Mouse (Mus musculus): ENCODE data around the gene Fah. TPM values are rescaled to one million over a fixed set of nuclear protein-coding genes. Genes with fewer than 3 reads are reported as not detected.
A peak's percentile ranks its signal among the peaks of the same experiment; 100 is the strongest.

Fah gene
- total and polyA plus RNA-seq, 2 experiments from 2014 or later, result 14.3 to 17.6 TPM

DNA sequence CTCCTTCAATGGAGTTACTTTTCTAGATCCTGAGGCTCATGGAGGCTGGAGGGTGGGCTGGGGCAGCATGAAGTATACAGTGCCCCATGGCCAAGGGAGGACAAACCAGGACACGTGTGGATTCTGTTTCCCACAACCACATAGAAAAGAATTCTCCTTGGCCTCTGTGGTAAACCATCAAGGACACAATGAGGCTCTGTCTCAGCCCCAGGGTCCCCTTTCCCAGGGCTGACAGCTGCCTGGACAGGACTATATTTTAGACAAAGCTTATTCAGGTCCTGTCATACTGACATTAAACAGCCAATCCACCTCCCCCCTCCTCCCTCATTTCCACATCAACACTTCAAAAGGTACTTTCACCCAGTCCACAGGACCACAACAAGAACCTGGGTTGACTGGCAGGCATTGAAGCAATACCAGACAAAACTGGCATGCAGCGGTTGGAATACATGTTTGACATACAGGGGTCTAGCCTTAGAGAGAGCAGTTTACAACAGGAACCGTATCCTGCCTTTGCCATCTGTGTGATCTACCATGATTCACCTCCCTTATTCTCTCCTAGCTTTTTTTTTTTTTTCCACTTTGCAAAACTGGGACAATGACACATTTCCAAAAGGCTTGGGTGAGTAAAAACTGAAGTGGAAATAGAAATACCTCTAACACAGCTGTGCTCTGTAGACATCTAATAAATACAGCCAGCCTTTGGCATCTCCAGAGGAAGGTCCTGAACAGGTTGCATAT is 20.0 kb downstream of the Fah start:
- Histone ChIP-seq H3K9ac (replicated peaks; ENCODE audit: low read length) (no peak overlapping the region), H3K4me2 (ENCODE audit: low read depth, low read length) (no peak overlapping the region), H3K4me1 (ENCODE audit: insufficient read depth, low read length) (no peaks in the 10 kb centered on the region), H3K27me3 (ENCODE audit: insufficient read depth, low read length) (no peaks in the 10 kb centered on the region), H3K27ac (no peak overlapping the region), H3K4me3 (ENCODE audit: low read length) (no peak overlapping the region), H3K9me3 (ENCODE audit: low read length) (no peaks in the 10 kb centered on the region), H3K36me3 (ENCODE audit: insufficient read depth, low read length) (no peaks in the 10 kb centered on the region)
- no peak for DNase-seq (ENCODE audit: low spot score)
- TF ChIP-seq CTCF (IDR thresholded peaks at IDR 0.05; ENCODE audit: low read depth), result no peak
- peak; percentile 43 for ATAC-seq
- WGBS, result 46% methylated on average over 3 of the region's 3 CpGs

DNA sequence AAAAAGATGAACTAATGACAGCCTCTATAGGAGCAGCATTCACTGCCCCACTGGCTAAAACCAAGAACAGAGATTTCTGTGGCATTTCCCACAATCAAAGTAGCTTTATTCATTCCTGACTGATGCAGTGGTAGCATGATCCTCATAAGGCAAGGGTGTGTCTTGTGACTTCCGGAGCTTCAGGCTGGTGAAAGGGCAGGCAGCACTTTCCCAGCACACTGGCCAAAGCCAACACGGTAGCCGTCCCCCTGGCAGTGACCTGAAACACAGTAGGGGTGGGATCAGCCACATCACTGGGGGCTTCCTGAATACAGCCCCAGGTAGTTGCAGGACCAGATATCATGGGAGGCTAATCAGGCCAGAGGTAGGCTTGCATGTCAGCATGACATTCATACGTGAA is 21.4 kb downstream of the Fah start:
- Histone ChIP-seq H3K4me1 (ENCODE audit: insufficient read depth, low read length) (no peaks in the 10 kb centered on the region), H3K36me3 (ENCODE audit: insufficient read depth, low read length) (no peaks in the 10 kb centered on the region), H3K27ac (no peak overlapping the region), H3K27me3 (ENCODE audit: insufficient read depth, low read length) (no peaks in the 10 kb centered on the region), H3K4me3 (ENCODE audit: low read length) (no peak overlapping the region), H3K4me2 (ENCODE audit: low read depth, low read length) (no peak overlapping the region), H3K9me3 (ENCODE audit: low read length) (no peaks in the 10 kb centered on the region), H3K9ac (replicated peaks; ENCODE audit: low read length) (no peak overlapping the region)
- WGBS, result 92% methylated on average over 4 of the region's 4 CpGs
- ATAC-seq (no peak), DNase-seq (ENCODE audit: low spot score) (no peak)
- no peak for TF ChIP-seq CTCF (IDR thresholded peaks at IDR 0.05; ENCODE audit: low read depth)

- ATAC-seq (no peak), DNase-seq (ENCODE audit: low spot score) (no peak)
Observed at GRCm38 (mm10) chr7:84579769-84580168, 26.8 kb downstream of the Fah start.

DNA sequence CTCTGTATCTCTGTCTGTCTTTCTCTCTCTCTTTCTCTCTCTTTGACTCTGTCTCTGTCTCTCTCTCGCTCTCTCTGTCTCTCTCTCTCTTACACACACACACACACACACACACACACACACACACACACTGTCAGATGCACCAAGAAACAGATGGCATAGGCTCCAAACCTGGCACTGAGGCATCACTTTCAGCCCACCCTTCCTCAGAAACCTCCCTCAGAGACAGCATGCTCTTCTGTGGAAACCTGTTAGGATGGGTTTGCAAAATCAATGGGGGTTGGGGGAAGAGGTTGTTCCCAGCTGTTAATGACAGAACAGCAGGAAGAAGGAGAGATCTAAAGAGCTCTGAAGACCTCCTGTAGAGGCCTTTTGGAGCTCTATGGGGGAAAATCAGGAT is 27.7 kb downstream of the Fah start:
- ATAC-seq, result no peak

More at GRCm38 (mm10) chr7:84579769-84580168, 26.8 kb downstream of the Fah start:
- TF ChIP-seq CTCF (IDR thresholded peaks at IDR 0.05; ENCODE audit: low read depth), result no peak
- Histone ChIP-seq H3K27me3 (ENCODE audit: insufficient read depth, low read length) (no peaks in the 10 kb centered on the region), H3K9me3 (ENCODE audit: low read length) (no peaks in the 10 kb centered on the region), H3K4me2 (ENCODE audit: low read depth, low read length) (no peak overlapping the region), H3K4me3 (ENCODE audit: low read length) (no peak overlapping the region), H3K27ac (no peak overlapping the region), H3K4me1 (ENCODE audit: insufficient read depth, low read length) (no peaks in the 10 kb centered on the region), H3K36me3 (ENCODE audit: insufficient read depth, low read length) (no peaks in the 10 kb centered on the region), H3K9ac (replicated peaks; ENCODE audit: low read length) (no peak overlapping the region)
- 89% methylated on average over 1 of the region's 1 CpGs for WGBS

GRCm38 (mm10) chr7:84577034-84577433 is 29.5 kb downstream of the Fah start:
- H3K27ac ChIP-seq, result no peak overlapping the region
- 78% methylated on average over 2 of the region's 2 CpGs for WGBS
- ATAC-seq, result no peak
- H3K4me2 ChIP-seq (ENCODE audit: low read depth, low read length), result no peak overlapping the region
- no peak overlapping the region for H3K4me3 ChIP-seq (ENCODE audit: low read length)
- H3K4me1 ChIP-seq (ENCODE audit: insufficient read depth, low read length), result no peaks in the 10 kb centered on the region
- no peaks in the 10 kb centered on the region for H3K36me3 ChIP-seq (ENCODE audit: insufficient read depth, low read length)
- no peaks in the 10 kb centered on the region for H3K27me3 ChIP-seq (ENCODE audit: insufficient read depth, low read length)
- no peak overlapping the region for H3K9ac ChIP-seq (replicated peaks; ENCODE audit: low read length)
- DNase-seq (ENCODE audit: low spot score), result no peak
- no peaks in the 10 kb centered on the region for H3K9me3 ChIP-seq (ENCODE audit: low read length)
- no peak for TF ChIP-seq CTCF (IDR thresholded peaks at IDR 0.05; ENCODE audit: low read depth)

More for the DNA sequence above, 27.7 kb downstream of the Fah start:
- H3K4me3 ChIP-seq (ENCODE audit: low read length), result no peak overlapping the region
- H3K4me2 ChIP-seq (ENCODE audit: low read depth, low read length), result no peak overlapping the region
- H3K9ac ChIP-seq (replicated peaks; ENCODE audit: low read length), result no peak overlapping the region
- H3K4me1 ChIP-seq (ENCODE audit: insufficient read depth, low read length), result no peaks in the 10 kb centered on the region
- no peak for TF ChIP-seq CTCF (IDR thresholded peaks at IDR 0.05; ENCODE audit: low read depth)
- no peaks in the 10 kb centered on the region for H3K9me3 ChIP-seq (ENCODE audit: low read length)
- no peak overlapping the region for H3K27ac ChIP-seq
- WGBS, result 67% methylated on average over 1 of the region's 1 CpGs
- no peaks in the 10 kb centered on the region for H3K27me3 ChIP-seq (ENCODE audit: insufficient read depth, low read length)
- no peak for DNase-seq (ENCODE audit: low spot score)
- no peaks in the 10 kb centered on the region for H3K36me3 ChIP-seq (ENCODE audit: insufficient read depth, low read length)

- DNase-seq (ENCODE audit: low spot score) (no peak), ATAC-seq (peak; percentile 53; the same call in 1 of the 2 replicates)
- Histone ChIP-seq H3K9me3 (ENCODE audit: low read length) (no peaks in the 10 kb centered on the region), H3K27ac (no peak overlapping the region), H3K4me3 (ENCODE audit: low read length) (no peak overlapping the region), H3K36me3 (ENCODE audit: insufficient read depth, low read length) (no peaks in the 10 kb centered on the region), H3K9ac (replicated peaks; ENCODE audit: low read length) (no peak overlapping the region), H3K4me2 (ENCODE audit: low read depth, low read length) (no peak overlapping the region), H3K27me3 (ENCODE audit: insufficient read depth, low read length) (no peaks in the 10 kb centered on the region), H3K4me1 (ENCODE audit: insufficient read depth, low read length) (no peaks in the 10 kb centered on the region)
- WGBS, result 69% methylated on average over 6 of the region's 6 CpGs
- no peak for TF ChIP-seq CTCF (IDR thresholded peaks at IDR 0.05; ENCODE audit: low read depth)
Observed at GRCm38 (mm10) chr7:84566200-84566599, 40.3 kb downstream of the Fah start.

DNA sequence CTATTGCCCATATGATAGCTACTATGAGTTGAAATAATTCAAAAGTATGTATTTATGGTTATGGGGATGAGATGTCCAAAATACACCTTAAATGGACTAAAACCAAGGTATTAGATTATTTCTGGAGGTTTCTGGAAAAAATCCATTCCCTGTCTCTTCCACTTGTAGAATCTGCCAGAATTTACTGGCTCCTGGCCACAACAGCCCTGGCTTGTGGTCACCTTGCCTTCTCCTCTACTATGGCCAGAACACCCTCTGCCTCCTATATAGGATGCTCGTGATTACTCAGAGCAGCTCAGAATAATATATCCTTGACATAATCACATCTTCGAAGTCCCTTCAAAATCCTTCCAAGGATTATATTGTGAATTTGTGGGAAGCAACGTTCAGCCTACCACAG is 42.3 kb downstream of the Fah start:
- no peak for ATAC-seq
- Histone ChIP-seq H3K36me3 (ENCODE audit: insufficient read depth, low read length) (no peaks in the 10 kb centered on the region), H3K9me3 (ENCODE audit: low read length) (no peaks in the 10 kb centered on the region), H3K27me3 (ENCODE audit: insufficient read depth, low read length) (no peaks in the 10 kb centered on the region), H3K4me3 (ENCODE audit: low read length) (no peak overlapping the region), H3K9ac (replicated peaks; ENCODE audit: low read length) (no peak overlapping the region), H3K4me1 (ENCODE audit: insufficient read depth, low read length) (no peaks in the 10 kb centered on the region), H3K4me2 (ENCODE audit: low read depth, low read length) (no peak overlapping the region), H3K27ac (no peak overlapping the region)
- TF ChIP-seq CTCF (IDR thresholded peaks at IDR 0.05; ENCODE audit: low read depth), result no peak
- no peak for DNase-seq (ENCODE audit: low spot score)
- 81% methylated on average over 3 of the region's 3 CpGs for WGBS

All from hindbrain, postnatal 0 days (tissue).